Mouse (Mus musculus) embryonic fibroblast, embryonic 13.5 days (primary cell): ENCODE data around the gene Rpsa. TPM values are rescaled to one million over a fixed set of nuclear protein-coding genes. Genes with fewer than 3 reads are reported as not detected.

Source experiments
- H3K27ac ChIP-seq: 2 replicates; pipeline ENCODE4 v1.5.1; 2012; ENCODE audit warnings: low read length, control low read depth, inconsistent platforms; ENCODE audit not compliant: insufficient read depth
- H3K4me1 ChIP-seq: 2 replicates; pipeline ENCODE4 v1.6.1; 2011; ENCODE audit warnings: low read length; ENCODE audit not compliant: control insufficient read depth, insufficient read depth
- H3K4me3 ChIP-seq: 2 replicates; pipeline ENCODE4 v1.5.1; 2011; ENCODE audit warnings: mild to moderate bottlenecking, control low read depth, low read length; ENCODE audit not compliant: insufficient read depth
- CTCF ChIP-seq: IDR thresholded peaks from 2 replicates; pipeline ENCODE4 v1.5.1; 2011; ENCODE audit warnings: mild to moderate bottlenecking, control low read depth, low read length, moderate library complexity, borderline replicate concordance; ENCODE audit not compliant: insufficient read depth
- POLR2A ChIP-seq: IDR thresholded peaks from 2 replicates; pipeline ENCODE4 v1.6.1; 2011; ENCODE audit warnings: low read depth, mild to moderate bottlenecking, control low read depth, low read length, moderate library complexity
- polyA plus RNA-seq: library from polyadenylated mRNA; stranded (reverse); fragments of >200 nt; gene quantifications from 2 replicates; pipeline ENCODE4 v1.2.4, GENCODE M21; 2011; ENCODE audit warnings: low read depth; ENCODE audit not compliant: missing spikeins, insufficient read length

Gene Rpsa
- polyA plus RNA-seq, 1 experiment, result 2,643 TPM

- TF ChIP-seq CTCF (no peak), POLR2A (no peak)
- Histone ChIP-seq H3K27ac (no peak overlapping the region), H3K4me3 (no peak overlapping the region), H3K4me1 (no peaks in the 10 kb centered on the region)
Measured at GRCm38 (mm10) chr9:120112472-120112871, 15.0 kb upstream of the Rpsa start.

- TF ChIP-seq CTCF (no peak), POLR2A (no peak)
- no peak overlapping the region for H3K4me3 ChIP-seq
- H3K27ac ChIP-seq, result no peak overlapping the region
- no peaks in the 10 kb centered on the region for H3K4me1 ChIP-seq
Measured at GRCm38 (mm10) chr9:120113456-120113855, 14.0 kb upstream of the Rpsa start.

GRCm38 (mm10) chr9:120114051-120114788, 13.3 kb upstream of the Rpsa start:
- Histone ChIP-seq H3K4me3 (no peak overlapping the region), H3K27ac (no peak overlapping the region), H3K4me1 (no peaks in the 10 kb centered on the region)
- no peak for TF ChIP-seq POLR2A
- no peak for TF ChIP-seq CTCF

GRCm38 (mm10) chr9:120114789-120115151, 12.7 kb upstream of the Rpsa start:
- TF ChIP-seq CTCF (no peak), POLR2A (no peak)
- Histone ChIP-seq H3K4me3 (no peak overlapping the region), H3K27ac (no peak overlapping the region), H3K4me1 (no peaks in the 10 kb centered on the region)

GRCm38 (mm10) chr9:120115580-120115979, 11.9 kb upstream of the Rpsa start:
- no peak for TF ChIP-seq POLR2A
- no peak for TF ChIP-seq CTCF
- Histone ChIP-seq H3K4me3 (no peak overlapping the region), H3K4me1 (no peaks in the 10 kb centered on the region), H3K27ac (no peak overlapping the region)

- H3K4me3 ChIP-seq, result no peak overlapping the region
- no peak overlapping the region for H3K27ac ChIP-seq
- TF ChIP-seq CTCF, result no peak
- TF ChIP-seq POLR2A, result no peak
- no peaks in the 10 kb centered on the region for H3K4me1 ChIP-seq
Measured at GRCm38 (mm10) chr9:120116184-120116624, 11.3 kb upstream of the Rpsa start.

GRCm38 (mm10) chr9:120118212-120118611, 9.3 kb upstream of the Rpsa start:
- Histone ChIP-seq H3K4me1 (no peaks in the 10 kb centered on the region), H3K4me3 (no peak overlapping the region), H3K27ac (no peak overlapping the region)
- TF ChIP-seq POLR2A (no peak), CTCF (no peak)

DNA sequence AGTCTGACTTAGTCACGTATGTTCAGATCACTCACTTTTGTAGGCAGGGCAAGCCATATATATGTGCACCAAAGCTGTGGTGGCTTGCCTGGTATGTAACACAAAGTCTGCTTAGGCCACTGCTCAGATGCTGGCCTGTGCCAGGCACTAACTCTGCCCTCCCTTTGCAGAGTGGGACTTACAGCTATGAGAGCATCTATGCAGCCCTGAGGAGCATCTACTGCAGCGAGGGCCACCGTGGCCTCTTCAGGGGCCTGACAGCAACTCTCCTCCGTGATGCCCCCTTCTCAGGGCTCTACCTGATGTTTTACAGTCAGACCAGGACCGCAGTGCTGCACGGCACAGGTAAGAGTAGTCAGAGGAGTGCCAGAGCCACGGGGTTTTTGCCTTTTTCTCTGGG, 7.0 kb upstream of the Rpsa start:
- no peak overlapping the region for H3K4me3 ChIP-seq
- no peak overlapping the region for H3K27ac ChIP-seq
- no peak for TF ChIP-seq POLR2A
- TF ChIP-seq CTCF, result no peak
- H3K4me1 ChIP-seq, result no peaks in the 10 kb centered on the region

- no peaks in the 10 kb centered on the region for H3K4me1 ChIP-seq
- no peak for TF ChIP-seq POLR2A
- TF ChIP-seq CTCF, result no peak
- peak overlapping the region; percentile 14; the same call in 1 of the 2 replicates for H3K4me3 ChIP-seq
- peak overlapping the region; percentile 88 for H3K27ac ChIP-seq
Measured at GRCm38 (mm10) chr9:120126868-120127267, 621 bp upstream of the Rpsa start.

GRCm38 (mm10) chr9:120129276-120129675, 1.8 kb downstream of the Rpsa start:
- TF ChIP-seq CTCF (no peak), POLR2A (no peak)
- H3K4me3 ChIP-seq, result peak overlapping the region; percentile 98
- H3K4me1 ChIP-seq, result no peaks in the 10 kb centered on the region
- no peak overlapping the region for H3K27ac ChIP-seq
